Mouse (Mus musculus) MEL (cell line): ENCODE results near the gene Tnik. TPM values are rescaled to one million over a fixed set of nuclear protein-coding genes. Genes with fewer than 3 reads are reported as not detected.

ENCODE experiments used
- DNase-seq: peaks from one replicate; pipeline ENCODE4 v3.0.0; 2011; ENCODE audit warnings: low read depth, low spot score
- H3K27ac ChIP-seq: 2 replicates; pipeline ENCODE4 v1.5.1; 2012; ENCODE audit warnings: low read depth, mild to moderate bottlenecking, control low read depth, low read length, moderate library complexity; ENCODE audit not compliant: control insufficient read depth
- H3K27me3 ChIP-seq, 2 experiments: fragments of 150-350 bp in 1 of 2; sonication (generic) in 1 of 2; 2 replicates each; pipeline ENCODE4 v1.6.1; 2012; ENCODE audit warnings: low read length in 2 of 2, mild to moderate bottlenecking in 2 of 2, improper control_type of control experiment in 1 of 2, moderate library complexity in 1 of 2; ENCODE audit not compliant: insufficient read depth in 2 of 2, control insufficient read depth in 1 of 2
- H3K36me3 ChIP-seq, 2 experiments: 2 replicates each; pipeline ENCODE4 v1.6.1; 2012 to 2014; ENCODE audit warnings: low read length in 2 of 2, improper control_type of control experiment in 1 of 2, inconsistent platforms in 1 of 2, mild to moderate bottlenecking in 1 of 2; ENCODE audit not compliant: insufficient read depth in 2 of 2, control insufficient read depth in 1 of 2
- H3K4me1 ChIP-seq, 2 experiments: fragments of 150-350 bp in 1 of 2; sonication (generic) in 1 of 2; 2 replicates each; pipeline ENCODE4 v1.6.1; 2012; ENCODE audit warnings: low read length in 2 of 2, improper control_type of control experiment in 1 of 2, mild to moderate bottlenecking in 1 of 2; ENCODE audit not compliant: insufficient read depth in 2 of 2, control insufficient read depth in 1 of 2
- H3K4me3 ChIP-seq, 2 experiments: fragments of 150-350 bp in 1 of 2; sonication (generic) in 1 of 2; 2 replicates each; pipeline ENCODE4 v1.5.1; 2012; ENCODE audit warnings: low read depth in 2 of 2, low read length in 2 of 2, mild to moderate bottlenecking in 2 of 2, moderate library complexity in 2 of 2, control low read depth in 1 of 2, improper control_type of control experiment in 1 of 2; ENCODE audit not compliant: control insufficient read depth in 1 of 2, insufficient read depth in 1 of 2
- H3K79me2 ChIP-seq: 2 replicates; pipeline ENCODE4 v1.6.1; 2012; ENCODE audit warnings: mild to moderate bottlenecking, low read length, moderate library complexity; ENCODE audit not compliant: control insufficient read depth, poor library complexity, insufficient read depth
- H3K9ac ChIP-seq: 2 replicates; pipeline ENCODE4 v1.6.1; 2012; ENCODE audit warnings: low read depth, mild to moderate bottlenecking, control low read depth, low read length, moderate library complexity; ENCODE audit not compliant: control insufficient read depth, poor library complexity, severe bottlenecking
- H3K9me3 ChIP-seq: fragments of 150-350 bp; sonication (generic); replicated peaks from 2 replicates; pipeline ENCODE4 v1.6.1; 2012; ENCODE audit warnings: mild to moderate bottlenecking, low read length, improper control_type of control experiment, moderate library complexity; ENCODE audit not compliant: insufficient read depth
- BHLHE40 ChIP-seq: IDR thresholded peaks from 2 replicates; pipeline ENCODE4 v1.6.1; 2012; ENCODE audit warnings: low read depth, mild to moderate bottlenecking, inconsistent platforms, low read length, improper control_type of control experiment, borderline replicate concordance
- CHD1 ChIP-seq: IDR thresholded peaks from 2 replicates; pipeline ENCODE4 v1.6.1; 2012; ENCODE audit warnings: low read depth, mild to moderate bottlenecking, inconsistent platforms, low read length, improper control_type of control experiment
- CHD2 ChIP-seq: IDR thresholded peaks from 2 replicates; pipeline ENCODE4 v1.6.1; 2011; ENCODE audit warnings: low read length, improper control_type of control experiment
- ELF1 ChIP-seq: IDR thresholded peaks from 2 replicates; pipeline ENCODE4 v1.6.1; 2014; ENCODE audit warnings: low read depth, mild to moderate bottlenecking, inconsistent platforms, low read length, improper control_type of control experiment, moderate library complexity
- EP300 ChIP-seq, 2 experiments: IDR thresholded peaks; 2 replicates each; pipeline ENCODE4 v1.6.1; 2011; ENCODE audit warnings: improper control_type of control experiment in 2 of 2, low read length in 2 of 2, low read depth in 1 of 2, mild to moderate bottlenecking in 1 of 2
- ETS1 ChIP-seq: IDR thresholded peaks from 2 replicates; pipeline ENCODE4 v1.6.1; 2012; ENCODE audit warnings: low read depth, mild to moderate bottlenecking, inconsistent platforms, low read length, improper control_type of control experiment, moderate library complexity
- JUND ChIP-seq: IDR thresholded peaks from 2 replicates; pipeline ENCODE4 v1.6.1; 2011; ENCODE audit warnings: low read depth, mild to moderate bottlenecking, improper control_type of control experiment, low read length
- KAT2A ChIP-seq: conservative IDR thresholded peaks from 2 replicates; pipeline ENCODE4 v1.6.1; 2012; ENCODE audit warnings: low read depth, low read length, improper control_type of control experiment, inconsistent platforms
- MAFK ChIP-seq: IDR thresholded peaks from 2 replicates; pipeline ENCODE4 v1.6.1; 2011; ENCODE audit warnings: low read depth, mild to moderate bottlenecking, low read length, improper control_type of control experiment, borderline replicate concordance
- MAX ChIP-seq: IDR thresholded peaks from 2 replicates; pipeline ENCODE4 v1.6.1; 2011; ENCODE audit warnings: low read length, improper control_type of control experiment
- MAZ ChIP-seq: IDR thresholded peaks from 2 replicates; pipeline ENCODE4 v1.6.1; 2012; ENCODE audit warnings: low read depth, mild to moderate bottlenecking, inconsistent platforms, low read length, improper control_type of control experiment
- MEF2A ChIP-seq: IDR thresholded peaks from 2 replicates; pipeline ENCODE4 v1.6.1; 2014; ENCODE audit warnings: low read depth, mild to moderate bottlenecking, inconsistent platforms, low read length, improper control_type of control experiment; ENCODE audit not compliant: poor library complexity, insufficient replicate concordance, severe bottlenecking; ENCODE audit errors: extremely low read depth
- MXI1 ChIP-seq: IDR thresholded peaks from 2 replicates; pipeline ENCODE4 v1.6.1; 2011; ENCODE audit warnings: mild to moderate bottlenecking, low read depth, low read length, improper control_type of control experiment
- NELFE ChIP-seq: IDR thresholded peaks from 2 replicates; pipeline ENCODE4 v1.6.1; 2011; ENCODE audit warnings: low read depth, low read length, improper control_type of control experiment
- NRF1 ChIP-seq: IDR thresholded peaks from 2 replicates; pipeline ENCODE4 v1.6.1; 2014; ENCODE audit warnings: low read depth, mild to moderate bottlenecking, inconsistent platforms, low read length, improper control_type of control experiment, moderate library complexity; ENCODE audit not compliant: poor library complexity, insufficient read depth, severe bottlenecking
- POLR2A ChIP-seq, 2 experiments: IDR thresholded peaks; 2 replicates each; pipeline ENCODE4 v1.6.1; 2011 to 2012; ENCODE audit warnings: low read length in 2 of 2, mild to moderate bottlenecking in 2 of 2, control low read depth in 1 of 2, improper control_type of control experiment in 1 of 2, low read depth in 1 of 2, moderate library complexity in 1 of 2; ENCODE audit not compliant: control insufficient read depth in 1 of 2, insufficient read depth in 1 of 2, poor library complexity in 1 of 2
- POLR2AphosphoS5 ChIP-seq: IDR thresholded peaks from 2 replicates; pipeline ENCODE4 v1.6.1; 2012; ENCODE audit warnings: low read depth, borderline replicate concordance, mild to moderate bottlenecking, inconsistent platforms, low read length, moderate library complexity, mixed read lengths
- SIN3A ChIP-seq: IDR thresholded peaks from 2 replicates; pipeline ENCODE4 v1.6.1; 2012; ENCODE audit warnings: low read length, improper control_type of control experiment, inconsistent platforms
- SMC3 ChIP-seq: IDR thresholded peaks from 2 replicates; pipeline ENCODE4 v1.6.1; 2011; ENCODE audit warnings: low read depth, low read length, improper control_type of control experiment
- TAL1 ChIP-seq: IDR thresholded peaks from 2 replicates; pipeline ENCODE4 v1.6.1; 2012; ENCODE audit warnings: mild to moderate bottlenecking, inconsistent platforms, low read length, moderate library complexity, mixed read lengths
- USF1 ChIP-seq: IDR thresholded peaks from 2 replicates; pipeline ENCODE4 v1.6.1; 2014; ENCODE audit warnings: low read depth, mild to moderate bottlenecking, inconsistent platforms, low read length, improper control_type of control experiment, moderate library complexity
- USF2 ChIP-seq, 2 experiments: IDR thresholded peaks; 2 replicates each; pipeline ENCODE4 v1.6.1; 2011 to 2012; ENCODE audit warnings: improper control_type of control experiment in 2 of 2, low read length in 2 of 2, borderline replicate concordance in 1 of 2, inconsistent platforms in 1 of 2, low read depth in 1 of 2, mild to moderate bottlenecking in 1 of 2; ENCODE audit not compliant: insufficient read depth in 1 of 2
- polyA plus RNA-seq, 2 experiments: library from polyadenylated mRNA; stranded (reverse) in 1 of 2; unstranded in 1 of 2; fragments of >175 nt in 1 of 2; fragments of >200 nt in 1 of 2; gene quantifications; 2 replicates each; pipeline versions ENCODE4 v1.2.1 to v1.2.4; 2012; ENCODE audit warnings: low replicate concordance in 2 of 2, low read depth in 1 of 2; ENCODE audit not compliant: insufficient read length in 2 of 2, insufficient read depth in 1 of 2, missing spikeins in 1 of 2
- total RNA-seq: library from RNA; depleted of rRNA; stranded (reverse); fragments of 300-350 nt; gene quantifications from 2 replicates; pipeline ENCODE4 v1.2.3, GENCODE M21; 2012

The Tnik gene
- total and polyA plus RNA-seq, 3 experiments: 9.9 to 78.4 (median 13.6) TPM

- Histone ChIP-seq H3K9me3 (no peaks in the 10 kb centered on the region), H3K79me2 (no peaks in the 10 kb centered on the region), H3K4me3 (no peak overlapping the region), H3K27ac (no peak overlapping the region), H3K9ac (no peak overlapping the region), H3K36me3 (no peaks in the 10 kb centered on the region), H3K27me3 (no peaks in the 10 kb centered on the region), H3K4me1 (no peaks in the 10 kb centered on the region)
- no peak for DNase-seq
- no peak for TF ChIP-seq MAFK
- no peak for TF ChIP-seq NELFE
- TF ChIP-seq MAZ: no peak
- TF ChIP-seq JUND: no peak
- TF ChIP-seq BHLHE40: no peak
- TF ChIP-seq SIN3A: no peak
- no peak for TF ChIP-seq NRF1
- TF ChIP-seq USF2 (IDR thresholded peaks at IDR 0.05; ENCODE audit: borderline replicate concordance in 1 of 2, insufficient read depth in 1 of 2, low read depth in 1 of 2, low read length in 2 of 2): no peak
- TF ChIP-seq KAT2A: no peak
- TF ChIP-seq MAX: no peak
- no peak for TF ChIP-seq MXI1
- TF ChIP-seq MEF2A: no peak
- no peak for TF ChIP-seq POLR2A (IDR thresholded peaks at IDR 0.05; ENCODE audit: control insufficient read depth in 1 of 2, insufficient read depth in 1 of 2, low read depth in 1 of 2, low read length in 2 of 2, poor library complexity in 1 of 2)
- TF ChIP-seq SMC3: no peak
- TF ChIP-seq, all 39 proteins: peak for 0
Measured at GRCm38 (mm10) chr3:28425911-28426310, 162.9 kb downstream of the Tnik start.

- no peak for TF ChIP-seq ETS1
- TF ChIP-seq ELF1: no peak
- TF ChIP-seq USF2 (IDR thresholded peaks at IDR 0.05; ENCODE audit: borderline replicate concordance in 1 of 2, insufficient read depth in 1 of 2, low read depth in 1 of 2, low read length in 2 of 2): no peak
- no peak for TF ChIP-seq MEF2A
- no peak for TF ChIP-seq TAL1
- TF ChIP-seq CHD2: no peak
- TF ChIP-seq USF1: no peak
- no peak for TF ChIP-seq POLR2AphosphoS5
- no peak for TF ChIP-seq CHD1
- TF ChIP-seq EP300 (IDR thresholded peaks at IDR 0.05; ENCODE audit: low read depth in 1 of 2, low read length in 2 of 2): no peak
- no peak for TF ChIP-seq KAT2A
- TF ChIP-seq, all 39 proteins: peak for 0
- no peak for DNase-seq
- H3K36me3 ChIP-seq: no peaks in the 10 kb centered on the region
- no peak overlapping the region for H3K4me3 ChIP-seq
- H3K9ac ChIP-seq: no peak overlapping the region
- H3K9me3 ChIP-seq: no peaks in the 10 kb centered on the region
- no peaks in the 10 kb centered on the region for H3K4me1 ChIP-seq
- no peaks in the 10 kb centered on the region for H3K79me2 ChIP-seq
- no peak overlapping the region for H3K27ac ChIP-seq
- no peaks in the 10 kb centered on the region for H3K27me3 ChIP-seq
Measured at GRCm38 (mm10) chr3:28431459-28431858, 168.4 kb downstream of the Tnik start.
